Mouse (Mus musculus) MEL-GATA-1-ER (cell line): ENCODE data around the gene Slc25a19.
"Not testable (repeated sequence)": the region's sequence is repeated elsewhere in the genome, so short reads cannot be mapped to it uniquely, and the experiment has no call there.

Source experiments
- DNase-seq: peaks from one replicate; pipeline ENCODE4 v3.0.0-alpha.2; 2012; ENCODE audit warnings: low read depth; ENCODE audit errors: extremely low read depth

The Slc25a19 gene

DNA sequence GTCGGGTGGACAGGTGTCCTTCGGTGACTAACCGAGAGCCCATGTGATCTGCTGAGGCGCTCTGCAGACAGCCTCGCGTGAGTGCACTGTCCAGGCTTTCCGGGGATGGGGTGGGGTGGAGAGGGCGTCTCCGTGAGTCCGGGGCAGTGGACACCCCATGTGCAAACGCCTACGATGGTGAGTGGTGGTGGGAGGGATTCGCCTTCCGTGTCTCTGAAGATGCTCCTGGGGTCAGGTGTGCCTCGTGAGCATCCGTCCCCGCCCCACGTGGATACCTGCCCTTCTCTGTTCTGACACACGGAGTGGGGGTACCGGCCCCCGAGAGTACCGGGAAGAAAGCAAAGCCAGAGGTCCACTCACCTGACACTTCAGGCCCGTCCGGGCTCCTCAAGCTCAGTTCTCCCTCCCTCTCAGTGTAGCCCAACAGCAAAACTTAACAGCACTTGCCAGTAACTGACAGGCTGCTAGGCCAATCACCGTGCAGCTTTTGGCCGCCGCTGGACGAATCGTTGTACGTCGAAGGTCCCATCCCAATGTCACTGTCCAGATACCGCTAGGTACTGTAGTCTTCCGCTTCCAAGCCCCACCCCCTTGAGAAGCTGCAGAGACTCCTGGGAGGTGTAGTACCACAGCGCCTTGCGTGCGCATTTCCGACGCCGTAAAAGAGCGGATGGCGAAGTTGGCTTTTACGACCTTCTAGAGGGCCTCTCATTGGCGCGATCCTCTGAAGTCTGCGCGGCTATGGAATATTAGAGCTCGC, at the start of gene Slc25a19:
Slc25a19 (minus strand) TSS at position 591 of the 760 bp plus-strand sequence.
- DNase-seq, result peak; percentile 100

DNA sequence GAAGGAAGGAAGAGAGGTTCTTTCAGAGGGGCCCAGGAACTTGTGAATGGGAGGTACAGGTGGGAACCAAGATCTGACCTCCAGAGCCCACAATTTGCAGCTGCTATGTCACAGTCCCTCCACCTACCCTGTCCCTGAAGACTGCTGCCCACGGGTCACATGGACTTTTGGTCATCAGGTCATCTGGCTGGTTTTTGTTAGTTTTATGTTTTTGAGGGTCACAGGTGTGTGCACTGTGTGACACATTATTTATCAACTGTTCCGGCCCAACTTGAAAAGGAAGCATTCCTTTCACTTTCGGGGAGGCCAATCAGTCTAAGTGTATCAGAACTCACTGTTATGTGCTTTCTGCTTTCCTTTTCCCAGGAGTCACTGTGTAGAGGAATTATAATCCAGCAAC, 49.4 kb upstream of the Slc25a19 start:
- DNase-seq, result no peak

DNA sequence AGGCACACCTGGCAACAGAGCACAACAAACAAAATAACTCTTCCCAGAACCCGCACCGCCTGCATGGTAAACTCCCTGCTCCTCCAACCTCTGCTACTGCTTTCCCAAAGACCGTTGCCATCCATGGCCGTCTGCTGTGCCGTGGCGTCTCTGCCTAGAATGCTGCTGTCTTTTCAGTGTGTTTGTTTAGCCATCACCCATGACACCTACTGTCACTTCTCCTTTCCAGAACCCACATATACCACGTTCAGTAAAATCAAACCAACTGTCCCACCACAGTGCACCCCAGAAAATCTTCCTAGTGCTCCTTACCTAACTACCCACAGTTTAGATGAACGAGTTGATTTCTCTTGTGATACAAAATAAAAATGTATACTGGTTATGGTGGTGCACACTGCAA, 48.6 kb upstream of the Slc25a19 start:
- DNase-seq, result no peak

DNA sequence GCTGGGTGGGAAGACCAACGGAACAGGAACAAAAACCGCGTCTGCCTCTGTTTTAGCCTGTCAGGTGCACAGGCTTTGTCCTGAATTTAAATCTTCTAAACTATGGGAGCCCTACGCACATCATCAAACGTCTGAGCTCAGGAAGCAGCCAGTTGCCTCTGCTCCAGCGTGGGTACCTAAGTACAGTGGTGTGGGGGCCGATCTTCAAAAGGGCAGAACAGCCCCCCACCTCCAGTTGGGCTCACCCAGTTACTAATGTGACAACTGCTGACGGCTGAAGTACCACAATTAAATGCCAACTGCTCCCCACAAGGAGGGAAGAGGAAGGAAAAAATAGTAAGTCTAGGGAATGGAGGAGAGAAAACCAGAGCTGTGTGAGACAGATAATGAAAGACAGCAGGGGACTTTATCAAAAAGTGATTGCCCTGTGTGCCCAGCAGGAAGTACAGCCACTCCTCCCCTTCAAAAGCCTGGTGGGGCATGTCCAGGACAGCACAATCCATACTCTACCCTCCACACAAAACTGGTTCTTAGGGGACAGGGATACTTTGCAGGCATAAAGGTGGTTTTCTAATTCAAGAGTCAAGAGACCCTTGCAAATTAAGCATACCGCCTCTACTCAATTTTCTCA, 46.3 kb upstream of the Slc25a19 start:
- peak; percentile 66 for DNase-seq

DNA sequence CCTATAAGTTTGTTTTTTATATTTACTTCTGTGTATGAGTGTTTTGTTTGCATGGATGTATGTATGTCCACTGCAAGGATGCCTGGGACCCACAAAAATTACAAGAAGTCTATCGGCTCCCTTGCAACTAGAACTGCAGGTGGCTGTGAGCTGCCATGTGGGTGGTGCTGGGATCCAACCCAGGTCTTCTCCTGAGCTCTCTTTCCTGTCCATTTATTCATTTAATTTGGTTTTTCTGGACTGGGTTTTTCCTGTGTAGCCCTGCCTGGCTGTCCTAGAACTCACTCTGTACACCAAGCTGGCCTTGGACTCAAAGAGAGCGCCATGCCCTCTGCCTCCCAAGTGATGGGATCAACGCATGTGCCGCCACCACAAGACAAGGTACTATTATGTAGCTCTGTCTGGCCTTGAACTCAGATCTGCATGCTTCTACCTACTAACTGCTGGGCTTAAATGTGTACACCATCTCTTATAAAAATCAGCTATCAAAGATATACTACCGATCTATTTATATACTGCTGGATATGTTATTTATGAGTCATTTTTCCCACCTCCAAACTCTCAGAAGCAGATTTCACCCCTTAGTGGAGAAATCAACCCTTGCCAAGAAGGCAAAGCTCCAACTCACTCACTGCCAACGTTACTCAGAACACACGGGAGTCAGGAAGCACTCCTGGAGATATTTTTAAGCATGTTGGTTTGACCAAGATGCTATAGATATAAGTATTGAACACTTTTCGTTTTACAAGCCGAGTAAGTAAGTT, 45.6 kb upstream of the Slc25a19 start:
- no peak for DNase-seq

DNA sequence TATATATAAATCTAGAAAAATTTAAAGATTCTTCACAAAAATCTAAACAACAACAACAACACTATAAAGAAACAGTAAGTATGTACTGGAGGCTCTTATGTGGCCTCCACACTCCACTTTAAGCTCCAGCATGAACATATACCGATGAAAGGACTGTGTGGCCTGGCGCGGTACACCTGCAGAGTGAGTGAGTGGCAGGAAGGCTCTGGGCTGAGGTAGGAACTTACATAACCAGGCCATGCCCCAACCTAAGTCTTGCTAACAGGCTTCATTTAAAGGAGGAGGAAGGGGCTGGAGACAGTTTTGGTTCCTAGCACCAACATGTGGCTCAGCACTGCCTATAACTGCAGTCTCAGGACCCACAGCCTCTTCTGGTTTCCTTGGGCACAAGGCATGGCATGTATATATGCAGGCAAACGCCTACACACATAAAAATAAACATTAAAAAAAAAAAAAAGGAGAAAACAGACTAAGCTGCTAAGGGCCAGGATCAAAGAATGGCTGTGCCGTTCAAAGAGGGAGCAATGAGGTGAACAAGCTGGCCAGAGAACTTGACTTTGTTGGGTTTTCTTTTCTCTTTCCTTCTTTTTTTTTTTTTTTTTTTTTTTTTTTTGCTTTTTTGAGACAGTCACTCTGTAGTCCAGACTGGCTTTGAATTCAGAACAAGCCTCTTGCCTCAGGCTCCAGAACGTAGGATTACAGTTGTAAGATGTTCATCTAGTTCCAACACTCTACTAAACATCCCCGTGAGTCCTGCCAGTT, 44.3 kb upstream of the Slc25a19 start:
- DNase-seq, result no peak

DNA sequence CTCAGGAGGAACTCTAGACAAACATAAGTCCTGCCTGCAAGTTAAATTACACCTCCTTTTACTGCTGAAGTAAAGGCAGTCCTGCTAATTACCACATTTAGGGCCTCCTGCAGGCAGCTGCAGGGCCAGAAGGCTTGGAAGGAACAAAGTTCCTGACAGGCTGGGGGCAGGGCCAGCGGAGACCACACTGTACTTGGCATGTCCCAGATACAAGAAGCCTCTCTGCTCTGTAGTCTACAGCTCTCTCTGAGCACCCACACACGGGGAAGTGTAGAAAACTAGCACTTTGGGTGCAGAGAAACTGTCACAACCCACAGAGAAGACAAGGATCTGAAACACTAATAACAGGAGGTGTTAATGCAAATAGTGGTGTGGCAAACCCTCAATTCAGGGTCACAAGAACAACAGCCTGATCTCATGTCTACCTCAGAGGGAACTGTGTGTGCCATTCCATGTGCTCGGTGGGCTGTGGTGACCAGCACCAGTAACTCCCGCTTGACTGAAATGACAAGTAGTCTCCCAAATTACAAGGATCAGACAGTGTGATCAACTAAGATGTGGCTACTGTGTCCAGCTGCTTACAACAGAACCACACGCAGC, 42.5 kb upstream of the Slc25a19 start:
- DNase-seq, result no peak

DNA sequence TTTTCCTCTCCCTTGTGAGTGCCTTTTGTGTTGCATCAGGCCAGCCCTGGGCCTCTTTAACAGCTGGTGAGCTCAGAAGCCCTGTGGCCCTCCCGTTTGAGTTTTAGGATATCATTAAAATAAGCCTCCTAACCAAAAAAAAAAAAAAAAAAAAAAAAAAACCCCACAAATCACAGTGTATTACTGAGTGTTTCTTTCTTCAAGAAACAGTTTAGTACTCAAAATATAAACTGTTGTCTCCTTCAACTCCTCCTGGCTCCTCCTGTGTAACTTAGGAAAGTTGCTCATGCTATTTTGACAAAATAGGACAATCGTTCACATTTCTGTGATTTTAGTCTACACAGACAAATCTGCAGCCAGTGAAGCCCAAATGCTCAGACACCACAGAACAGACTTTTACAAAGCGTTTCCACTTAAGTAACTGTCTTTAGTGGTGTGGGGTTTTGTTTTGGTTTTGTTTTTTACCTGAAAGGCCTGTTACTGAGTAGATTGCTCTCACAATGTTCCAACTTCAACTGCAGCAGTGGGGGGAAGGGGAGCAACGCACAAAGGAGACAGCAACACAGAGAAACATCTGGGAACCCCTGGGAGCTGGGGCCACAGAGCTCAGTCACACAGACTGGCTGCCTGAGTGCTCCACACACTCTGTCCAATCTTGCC, 35.7 kb upstream of the Slc25a19 start:
- no peak for DNase-seq

DNA sequence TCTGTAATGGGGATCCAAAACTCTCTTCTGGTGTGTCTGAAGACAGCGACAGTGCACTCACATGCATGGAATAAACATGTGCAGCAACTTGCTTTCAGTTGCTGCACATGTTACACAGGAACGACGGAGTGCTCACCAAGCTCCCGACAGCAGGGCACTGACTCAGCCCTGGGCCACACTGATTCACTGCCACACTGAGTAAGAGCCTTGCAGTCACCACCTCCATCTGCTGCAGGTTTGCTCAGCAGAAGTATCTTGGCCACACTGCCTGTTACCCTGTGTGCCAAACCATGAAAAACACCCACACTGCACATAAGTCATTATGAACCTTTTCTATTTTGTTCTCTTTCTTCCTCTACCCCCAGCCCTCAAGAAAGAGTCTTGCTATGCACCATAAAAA, 32.3 kb upstream of the Slc25a19 start:
- DNase-seq, result no peak

DNA sequence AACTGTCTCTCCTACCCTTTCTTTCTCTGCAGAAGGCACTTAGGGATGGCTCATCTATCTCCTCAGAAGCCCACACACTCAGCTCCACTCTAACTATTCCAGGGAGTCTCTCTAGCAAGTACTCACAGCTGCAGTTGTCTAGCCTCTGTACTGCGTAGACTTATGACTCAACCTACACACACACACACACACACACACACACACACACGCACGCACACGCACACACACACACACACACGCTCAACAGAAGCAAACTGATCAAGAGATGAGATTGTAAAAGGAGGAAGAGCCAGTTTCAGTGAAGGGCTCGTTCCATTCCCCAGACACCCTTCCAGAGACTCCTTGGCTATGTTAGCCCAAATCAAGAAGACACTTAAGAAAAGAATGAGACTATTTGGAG, 30.4 kb upstream of the Slc25a19 start:
- DNase-seq, result no peak

DNA sequence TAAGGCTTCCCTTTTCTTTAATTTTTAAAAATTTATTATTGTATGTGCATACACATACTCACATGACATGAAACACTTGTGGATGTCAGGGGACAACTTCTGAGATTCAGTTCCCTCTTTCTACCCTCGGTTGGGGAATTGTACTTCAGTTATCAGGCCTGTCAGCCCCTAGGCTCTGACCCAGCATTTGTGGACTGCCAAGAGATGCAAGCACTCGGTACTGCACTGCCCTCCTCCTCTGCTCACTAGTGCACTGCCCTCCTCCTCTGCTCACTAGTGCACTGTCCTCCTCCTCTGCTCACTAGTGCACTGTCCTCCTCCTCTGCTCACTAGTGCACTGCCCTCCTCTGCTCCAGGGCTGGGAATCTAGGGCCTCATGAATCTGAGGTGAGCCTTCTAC, 26.0 kb upstream of the Slc25a19 start:
- DNase-seq, result no peak

DNA sequence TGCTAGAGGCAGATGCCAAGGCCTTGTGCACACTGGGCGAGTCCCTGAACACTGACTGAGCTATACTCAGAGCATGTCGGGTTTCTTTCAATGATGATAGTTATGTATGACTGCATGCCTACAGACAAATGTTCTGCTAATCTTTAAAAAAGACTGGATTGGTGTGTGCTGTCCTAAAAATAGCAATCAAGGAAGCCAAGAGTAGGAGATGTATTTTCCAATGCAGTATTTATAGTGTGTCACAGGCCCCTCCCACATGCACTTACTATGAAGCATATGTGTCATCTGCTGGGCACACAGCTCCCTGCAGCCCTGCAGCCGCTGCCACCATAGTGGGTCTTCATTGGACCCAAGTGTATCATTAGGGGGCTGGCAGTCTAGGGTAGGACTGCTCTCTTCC, 25.1 kb upstream of the Slc25a19 start:
- DNase-seq, result no peak

DNA sequence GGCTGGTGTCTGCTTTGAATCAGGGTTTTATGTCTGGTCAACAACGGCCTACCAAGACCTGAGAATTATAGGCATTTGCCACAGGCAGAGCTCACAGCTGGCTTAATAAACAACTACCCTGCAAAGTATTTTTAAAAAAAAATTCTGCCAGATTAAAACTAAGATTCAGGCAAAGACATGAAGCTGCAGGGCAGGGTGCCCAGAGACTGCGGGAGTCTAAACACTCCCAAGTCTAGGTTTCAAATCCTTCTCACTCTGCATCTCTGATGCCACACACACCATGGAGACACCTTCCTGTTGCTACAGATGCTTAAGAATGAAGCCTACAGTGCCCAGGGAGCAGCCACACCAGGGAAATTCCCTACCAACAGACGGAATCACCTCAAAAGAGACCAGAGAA, 23.6 kb upstream of the Slc25a19 start:
- DNase-seq, result no peak

DNA sequence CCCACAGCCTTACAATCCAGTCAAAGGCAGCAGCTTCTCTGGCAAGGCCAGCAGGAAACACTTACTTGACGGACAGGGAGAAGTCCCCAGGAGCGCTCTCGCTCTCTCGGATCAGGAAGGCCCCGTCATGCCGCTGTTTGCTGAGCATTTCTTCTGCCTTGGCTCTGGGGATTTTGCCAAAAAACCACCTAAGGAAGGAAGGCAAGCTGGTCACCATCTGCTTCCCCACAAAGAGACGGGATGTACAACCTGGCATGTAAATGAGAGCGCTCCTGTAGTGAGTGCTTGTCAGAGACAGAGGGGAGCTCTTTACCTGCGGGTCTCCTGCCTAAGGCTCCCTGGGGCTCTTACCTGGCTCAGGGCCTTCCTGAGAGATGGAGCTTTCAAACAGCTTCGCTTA, 21.6 kb upstream of the Slc25a19 start:
- no peak for DNase-seq

DNA sequence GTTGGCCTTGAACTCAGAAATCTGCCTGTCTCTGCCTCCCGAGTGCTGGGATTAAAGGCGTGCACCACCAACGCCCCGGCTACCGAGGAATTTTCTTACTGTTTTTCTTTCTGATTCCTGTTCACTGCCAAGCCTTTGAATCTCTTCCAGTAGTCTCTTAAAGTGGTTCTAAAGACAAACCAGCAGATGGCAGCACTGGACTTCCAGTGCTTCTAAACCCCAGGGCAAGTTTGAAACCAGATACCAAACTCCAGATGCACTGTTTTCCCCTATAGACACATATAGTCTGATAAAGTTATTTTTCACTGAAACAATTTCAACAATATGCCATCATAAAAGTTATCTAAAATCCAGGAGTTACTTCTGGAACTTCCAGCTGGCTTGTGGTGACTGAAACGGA, 19.4 kb upstream of the Slc25a19 start:
- DNase-seq, result peak; percentile 47

DNA sequence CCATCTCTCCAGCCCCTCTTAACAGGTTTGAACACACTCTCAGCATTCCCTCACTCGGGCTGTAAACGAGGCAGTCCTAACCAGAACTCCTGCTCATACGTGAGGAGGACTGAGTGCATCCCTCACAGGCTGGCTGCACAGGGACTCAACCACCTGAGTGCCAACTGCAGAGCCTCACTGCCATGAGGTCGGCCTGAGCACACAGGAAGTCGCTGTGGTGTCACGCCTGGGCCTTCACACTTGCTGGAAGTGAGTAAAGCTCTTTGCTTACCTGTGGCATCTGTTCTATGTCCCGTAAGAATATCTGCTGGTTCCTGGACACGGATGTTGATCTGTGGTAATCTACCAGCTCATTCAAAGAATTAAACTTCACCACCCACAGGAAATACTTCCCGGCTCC, 18.3 kb upstream of the Slc25a19 start:
- DNase-seq, result no peak

DNA sequence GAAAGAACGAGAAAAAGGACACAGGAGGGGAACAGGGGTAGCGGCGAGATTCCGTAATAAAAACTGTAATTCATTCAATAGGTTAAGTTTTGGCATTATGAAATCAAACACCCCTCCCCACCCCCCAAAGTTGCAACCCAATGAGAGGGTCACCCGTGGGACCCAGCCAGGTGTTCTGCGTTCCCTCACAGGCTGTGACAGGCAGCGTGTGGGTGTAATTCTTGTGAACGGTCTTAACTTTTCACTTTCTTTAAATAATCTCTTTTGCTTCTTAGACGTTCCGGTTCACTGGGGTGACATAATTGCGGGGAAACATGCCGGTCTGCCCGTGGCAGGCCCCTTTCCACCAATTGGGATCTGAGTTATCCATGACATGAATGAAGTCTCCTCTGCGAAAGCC, 17.4 kb upstream of the Slc25a19 start:
- not testable (repeated sequence) for DNase-seq

DNA sequence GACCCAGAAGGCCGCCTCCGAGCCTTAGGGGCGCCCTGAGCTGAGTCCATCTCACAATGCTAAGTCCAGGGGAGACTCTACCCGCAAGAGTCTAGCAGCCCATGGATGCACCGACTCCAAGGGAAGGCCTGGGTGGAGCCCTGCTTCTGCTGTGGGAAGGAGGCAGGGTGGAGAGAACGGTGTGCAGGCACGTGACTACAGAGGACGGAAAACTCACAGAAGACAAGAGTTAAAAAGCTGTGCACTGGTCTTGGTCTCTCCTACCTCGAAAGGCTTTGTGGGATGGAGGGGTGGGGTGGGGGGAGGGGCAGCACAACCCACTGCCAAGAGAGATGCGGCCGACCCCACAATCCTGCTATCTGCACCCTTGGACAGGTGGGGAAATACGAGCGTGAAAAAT, 16.2 kb upstream of the Slc25a19 start:
- DNase-seq, result no peak

DNA sequence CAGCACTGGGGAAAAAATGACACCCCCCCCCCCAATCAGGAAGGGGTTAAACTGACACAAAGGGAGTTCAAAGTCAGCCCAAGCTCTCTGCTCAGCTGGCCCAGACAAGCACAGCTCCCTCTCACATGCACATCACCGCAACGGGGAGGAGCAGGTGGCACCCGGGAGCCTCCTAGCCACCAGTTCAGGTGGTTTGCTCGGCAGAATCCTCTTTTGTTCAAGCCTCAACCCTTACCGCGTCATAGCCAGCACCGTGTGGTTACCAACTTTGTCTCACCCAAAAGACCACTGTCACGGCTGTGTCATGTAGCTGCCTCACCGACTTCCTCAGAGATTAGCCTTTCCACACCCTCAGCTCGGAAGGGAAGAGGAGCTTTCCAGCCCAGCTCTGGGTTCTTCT, 15.2 kb upstream of the Slc25a19 start:
- no peak for DNase-seq

DNA sequence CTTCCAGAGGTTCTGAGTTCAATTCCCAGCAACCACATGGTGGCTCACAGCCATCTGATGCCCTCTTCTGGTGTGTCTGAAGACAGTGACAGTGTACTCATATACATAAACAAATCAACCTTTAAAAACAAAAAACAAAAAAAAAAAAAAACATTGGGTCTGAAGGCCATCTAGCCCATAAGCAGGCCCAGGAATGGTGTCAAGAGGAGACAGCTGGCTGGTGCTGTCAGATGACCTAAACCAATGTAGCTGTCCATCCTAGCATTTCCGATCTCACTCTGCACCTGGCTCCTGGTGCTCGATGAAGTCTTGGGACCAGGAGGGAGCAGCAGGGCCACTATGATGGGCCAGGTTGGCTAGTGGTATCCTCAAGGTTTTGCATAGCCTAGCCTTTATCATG, 14.6 kb upstream of the Slc25a19 start:
- no peak for DNase-seq

DNA sequence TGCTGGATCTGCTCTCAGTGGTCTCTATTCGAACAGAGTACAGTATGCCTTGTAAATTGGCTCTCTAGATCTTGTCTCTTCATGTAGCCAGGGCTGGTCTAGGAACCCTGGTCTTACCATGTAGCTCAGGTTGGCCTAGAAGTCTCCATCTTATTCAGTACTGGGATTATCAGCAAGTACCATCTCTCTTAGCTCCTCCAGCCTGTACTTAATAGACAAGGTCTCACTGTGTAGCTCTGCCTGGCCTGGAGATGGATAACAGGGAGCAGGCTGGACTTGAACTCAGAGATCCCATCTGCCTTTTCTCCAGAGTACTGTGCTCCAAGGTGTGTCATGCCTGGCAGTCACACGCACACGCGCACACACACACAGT, 13.6 kb upstream of the Slc25a19 start:
- no peak for DNase-seq
